Mouse (Mus musculus): ENCODE measurements around the gene Spata31d1d. TPM values are rescaled to one million over a fixed set of nuclear protein-coding genes. Genes with fewer than 3 reads are reported as not detected.
"Not testable (repeated sequence)": the region's sequence is repeated elsewhere in the genome, so short reads cannot be mapped to it uniquely, and the experiment has no call there.

The Spata31d1d gene
- polyA plus RNA-seq, 1 experiment from 2014 or later: not detected

GRCm38 (mm10) chr13:59710230-59710629 is 21.3 kb downstream of the Spata31d1d start, which contains the start of gene Spata31d1a:
Gene Spata31d1a, minus strand, starts transcription at chr13:59710330.
- no peak within 1 kb of the TSS for H3K4me2 ChIP-seq (replicated peaks; ENCODE audit: low read depth)
- no peak for DNase-seq (ENCODE audit: low spot score)
- WGBS: 88% methylated on average over 15 of the region's 15 CpGs
- no peak for TF ChIP-seq EP300 (optimal IDR thresholded peaks at IDR 0.05)
- TF ChIP-seq CTCF (IDR thresholded peaks at IDR 0.05; ENCODE audit: low read depth): no peak
- H3K4me1 ChIP-seq (replicated peaks; ENCODE audit: control insufficient read depth, insufficient read depth): no peaks in the 10 kb centered on the region
- no peaks in the 10 kb centered on the region for H3K27me3 ChIP-seq (ENCODE audit: control insufficient read depth, insufficient read depth, low read length)
- H3K36me3 ChIP-seq (ENCODE audit: control insufficient read depth, insufficient read depth, low read length): no peaks in the 10 kb centered on the region
- ATAC-seq (ENCODE audit: low FRiP score, low TSS enrichment): 0 out of 2 replicates have a peak, but pooled peaks have one; percentile 10
- H3K27ac ChIP-seq (replicated peaks): no peak within 1 kb of the TSS
- H3K9ac ChIP-seq (ENCODE audit: low read length): no peak within 1 kb of the TSS
- no peaks in the 10 kb centered on the region for H3K9me3 ChIP-seq (ENCODE audit: control insufficient read depth, low read length)
- H3K4me3 ChIP-seq (ENCODE audit: low read depth, low read length): no peak within 1 kb of the TSS

DNA sequence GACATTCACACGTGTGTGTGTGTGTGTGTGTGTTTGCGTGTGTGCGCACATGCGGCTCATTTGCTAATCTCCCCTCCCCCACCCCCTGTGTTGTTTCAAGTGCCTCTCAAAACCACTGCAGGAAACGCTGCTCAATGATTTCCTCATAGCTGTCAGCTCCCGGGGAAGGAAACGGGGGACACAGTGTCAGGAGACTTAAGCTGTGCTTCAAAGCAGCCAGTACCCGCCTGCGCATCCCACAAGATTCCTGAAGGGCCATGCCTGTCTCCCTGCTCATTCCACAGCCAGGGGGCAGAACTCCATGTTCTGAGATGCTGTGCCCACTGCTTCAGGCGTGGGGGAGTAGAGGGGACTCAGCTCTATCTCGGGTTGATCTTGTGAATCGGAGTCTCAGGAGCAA is 27.0 kb downstream of the Spata31d1d start:
- Histone ChIP-seq H3K9ac (ENCODE audit: low read length) (no peak overlapping the region), H3K4me2 (replicated peaks; ENCODE audit: low read depth) (no peak overlapping the region), H3K27ac (replicated peaks) (no peak overlapping the region), H3K4me1 (replicated peaks; ENCODE audit: control insufficient read depth, insufficient read depth) (no peaks in the 10 kb centered on the region), H3K27me3 (ENCODE audit: control insufficient read depth, insufficient read depth, low read length) (no peaks in the 10 kb centered on the region), H3K4me3 (ENCODE audit: low read depth, low read length) (no peak overlapping the region), H3K9me3 (ENCODE audit: control insufficient read depth, low read length) (no peaks in the 10 kb centered on the region), H3K36me3 (ENCODE audit: control insufficient read depth, insufficient read depth, low read length) (no peaks in the 10 kb centered on the region)
- no peak for DNase-seq (ENCODE audit: low spot score)
- peak; percentile 46 for TF ChIP-seq CTCF (IDR thresholded peaks at IDR 0.05; ENCODE audit: low read depth)
- no peak for TF ChIP-seq EP300 (optimal IDR thresholded peaks at IDR 0.05)
- ATAC-seq (ENCODE audit: low FRiP score, low TSS enrichment): no peak
- WGBS: 54% methylated on average over 12 of the region's 12 CpGs

DNA sequence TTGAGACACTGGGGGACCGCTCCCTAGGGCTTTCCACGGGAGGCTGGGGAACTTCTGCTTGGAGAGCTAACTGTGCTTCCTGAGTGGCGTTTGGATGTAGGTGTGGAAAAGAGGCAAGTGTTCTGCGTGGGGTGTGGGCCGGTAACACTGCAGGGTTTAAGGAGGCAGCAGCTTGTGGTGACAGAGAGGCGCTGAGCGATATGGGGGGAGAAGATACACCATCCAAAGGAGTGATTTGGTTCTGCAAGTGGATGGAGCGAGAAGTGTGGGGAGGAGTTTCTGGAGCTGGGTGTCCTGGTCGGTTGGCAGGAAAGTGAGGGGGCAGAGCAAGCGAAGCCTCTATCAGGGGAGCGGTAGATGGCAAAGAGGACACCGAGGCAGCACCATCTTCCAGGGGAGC is 28.0 kb downstream of the Spata31d1d start:
- Histone ChIP-seq H3K36me3 (ENCODE audit: control insufficient read depth, insufficient read depth, low read length) (no peaks in the 10 kb centered on the region), H3K9ac (ENCODE audit: low read length) (no peak overlapping the region), H3K4me2 (replicated peaks; ENCODE audit: low read depth) (no peak overlapping the region), H3K4me3 (ENCODE audit: low read depth, low read length) (no peak overlapping the region), H3K4me1 (replicated peaks; ENCODE audit: control insufficient read depth, insufficient read depth) (no peaks in the 10 kb centered on the region), H3K27ac (replicated peaks) (no peak overlapping the region), H3K27me3 (ENCODE audit: control insufficient read depth, insufficient read depth, low read length) (no peaks in the 10 kb centered on the region), H3K9me3 (ENCODE audit: control insufficient read depth, low read length) (no peaks in the 10 kb centered on the region)
- WGBS: 86% methylated on average over 12 of the region's 12 CpGs
- DNase-seq (ENCODE audit: low spot score) (no peak), ATAC-seq (ENCODE audit: low FRiP score, low TSS enrichment) (no peak)
- TF ChIP-seq EP300 (optimal IDR thresholded peaks at IDR 0.05) (no peak), CTCF (IDR thresholded peaks at IDR 0.05; ENCODE audit: low read depth) (no peak)

GRCm38 (mm10) chr13:59700137-59700536 is 31.4 kb downstream of the Spata31d1d start:
- H3K27me3 ChIP-seq (ENCODE audit: control insufficient read depth, insufficient read depth, low read length); H3K4me3 ChIP-seq (ENCODE audit: low read depth, low read length); H3K9me3 ChIP-seq (ENCODE audit: control insufficient read depth, low read length); H3K36me3 ChIP-seq (ENCODE audit: control insufficient read depth, insufficient read depth, low read length); H3K9ac ChIP-seq (ENCODE audit: low read length); H3K4me1 ChIP-seq (replicated peaks; ENCODE audit: control insufficient read depth, insufficient read depth); DNase-seq (ENCODE audit: low spot score); H3K27ac ChIP-seq (replicated peaks); H3K4me2 ChIP-seq (replicated peaks; ENCODE audit: low read depth): not testable (repeated sequence)
- WGBS: 38% methylated on average over 1 of the region's 1 CpGs
- 0 out of 2 replicates have a peak, but pooled peaks have one; percentile 34 for ATAC-seq (ENCODE audit: low FRiP score, low TSS enrichment)

GRCm38 (mm10) chr13:59699131-59699530 is 32.4 kb downstream of the Spata31d1d start:
- no peak for DNase-seq (ENCODE audit: low spot score)
- Histone ChIP-seq H3K4me2 (replicated peaks; ENCODE audit: low read depth) (no peak overlapping the region), H3K9me3 (ENCODE audit: control insufficient read depth, low read length) (no peaks in the 10 kb centered on the region), H3K27me3 (ENCODE audit: control insufficient read depth, insufficient read depth, low read length) (no peaks in the 10 kb centered on the region), H3K36me3 (ENCODE audit: control insufficient read depth, insufficient read depth, low read length) (no peaks in the 10 kb centered on the region), H3K4me1 (replicated peaks; ENCODE audit: control insufficient read depth, insufficient read depth) (no peaks in the 10 kb centered on the region), H3K9ac (ENCODE audit: low read length) (no peak overlapping the region), H3K27ac (replicated peaks) (no peak overlapping the region), H3K4me3 (ENCODE audit: low read depth, low read length) (no peak overlapping the region)
- WGBS: 90% methylated on average over 8 of the region's 8 CpGs
- TF ChIP-seq EP300 (optimal IDR thresholded peaks at IDR 0.05) (no peak), CTCF (IDR thresholded peaks at IDR 0.05; ENCODE audit: low read depth) (no peak)
- ATAC-seq (ENCODE audit: low FRiP score, low TSS enrichment): no peak

GRCm38 (mm10) chr13:59695781-59696180 is 35.8 kb downstream of the Spata31d1d start:
- H3K4me3 ChIP-seq (ENCODE audit: low read depth, low read length): no peak overlapping the region
- 79% methylated on average over 7 of the region's 7 CpGs for WGBS
- DNase-seq (ENCODE audit: low spot score) (no peak), ATAC-seq (ENCODE audit: low FRiP score, low TSS enrichment) (no peak)
- H3K4me2 ChIP-seq (replicated peaks; ENCODE audit: low read depth): no peak overlapping the region
- H3K9me3 ChIP-seq (ENCODE audit: control insufficient read depth, low read length): no peaks in the 10 kb centered on the region
- no peaks in the 10 kb centered on the region for H3K4me1 ChIP-seq (replicated peaks; ENCODE audit: control insufficient read depth, insufficient read depth)
- no peaks in the 10 kb centered on the region for H3K27me3 ChIP-seq (ENCODE audit: control insufficient read depth, insufficient read depth, low read length)
- no peaks in the 10 kb centered on the region for H3K36me3 ChIP-seq (ENCODE audit: control insufficient read depth, insufficient read depth, low read length)
- H3K27ac ChIP-seq (replicated peaks): no peak overlapping the region
- TF ChIP-seq EP300 (optimal IDR thresholded peaks at IDR 0.05) (no peak), CTCF (IDR thresholded peaks at IDR 0.05; ENCODE audit: low read depth) (no peak)
- no peak overlapping the region for H3K9ac ChIP-seq (ENCODE audit: low read length)
